Mouse (Mus musculus): ENCODE measurements around the gene Gpd2. TPM values are rescaled to one million over a fixed set of nuclear protein-coding genes. Genes with fewer than 3 reads are reported as not detected.

The Gpd2 gene
- polyA plus RNA-seq, 1 experiment: 31.9 TPM

GRCm38 (mm10) chr2:57408413-57408812, 171.0 kb downstream of the Gpd2 start:
- WGBS: 82% methylated on average over 4 of the region's 4 CpGs
- Histone ChIP-seq H3K36me3 (ENCODE audit: control insufficient read depth, insufficient read depth, low read length) (no peaks in the 10 kb centered on the region), H3K4me3 (ENCODE audit: low read depth, low read length) (no peak overlapping the region), H3K27ac (ENCODE audit: insufficient read depth, low read depth, low read length) (no peak overlapping the region), H3K27me3 (ENCODE audit: control insufficient read depth, insufficient read depth, low read length) (no peaks in the 10 kb centered on the region), H3K4me1 (ENCODE audit: control insufficient read depth, insufficient read depth, insufficient read length, low read length) (no peaks in the 10 kb centered on the region)
- TF ChIP-seq POLR2A (IDR thresholded peaks at IDR 0.05; ENCODE audit: low read depth, low read length): no peak
- TF ChIP-seq CTCF (IDR thresholded peaks at IDR 0.05; ENCODE audit: extremely low read depth, insufficient read length, insufficient replicate concordance, low read depth, low read length): no peak

DNA sequence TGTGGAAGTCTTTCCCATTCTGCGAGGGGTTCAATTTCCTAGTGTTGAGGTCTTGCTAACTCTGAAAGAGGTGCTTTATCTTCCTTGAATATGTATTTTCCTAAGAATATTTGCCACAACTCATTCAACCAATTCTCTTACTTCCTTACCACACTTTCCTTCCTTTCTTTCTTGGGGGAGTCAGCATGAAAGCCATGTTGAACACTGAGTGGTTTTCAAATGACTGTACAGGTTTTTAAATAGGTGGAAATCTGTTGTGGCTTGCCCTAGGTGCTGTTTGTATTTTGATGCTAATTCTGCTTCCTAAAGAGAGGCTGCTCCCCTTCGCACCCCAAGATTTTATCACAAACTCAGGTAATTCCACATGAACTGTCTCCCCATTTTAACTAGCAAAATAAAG, 174.1 kb downstream of the Gpd2 start:
- Histone ChIP-seq H3K36me3 (ENCODE audit: control insufficient read depth, insufficient read depth, low read length) (no peaks in the 10 kb centered on the region), H3K4me1 (ENCODE audit: control insufficient read depth, insufficient read depth, insufficient read length, low read length) (no peaks in the 10 kb centered on the region), H3K4me3 (ENCODE audit: low read depth, low read length) (no peak overlapping the region), H3K27me3 (ENCODE audit: control insufficient read depth, insufficient read depth, low read length) (no peaks in the 10 kb centered on the region), H3K27ac (ENCODE audit: insufficient read depth, low read depth, low read length) (no peak overlapping the region)
- 85% methylated on average over 2 of the region's 2 CpGs for WGBS
- TF ChIP-seq CTCF (IDR thresholded peaks at IDR 0.05; ENCODE audit: extremely low read depth, insufficient read length, insufficient replicate concordance, low read depth, low read length) (no peak), POLR2A (IDR thresholded peaks at IDR 0.05; ENCODE audit: low read depth, low read length) (no peak)

- H3K27ac ChIP-seq (ENCODE audit: insufficient read depth, low read depth, low read length): no peak overlapping the region
- no peak overlapping the region for H3K4me3 ChIP-seq (ENCODE audit: low read depth, low read length)
- H3K27me3 ChIP-seq (ENCODE audit: control insufficient read depth, insufficient read depth, low read length): no peaks in the 10 kb centered on the region
- no peaks in the 10 kb centered on the region for H3K4me1 ChIP-seq (ENCODE audit: control insufficient read depth, insufficient read depth, insufficient read length, low read length)
- WGBS: 81% methylated on average over 9 of the region's 9 CpGs
- no peaks in the 10 kb centered on the region for H3K36me3 ChIP-seq (ENCODE audit: control insufficient read depth, insufficient read depth, low read length)
- TF ChIP-seq CTCF (IDR thresholded peaks at IDR 0.05; ENCODE audit: extremely low read depth, insufficient read length, insufficient replicate concordance, low read depth, low read length): no peak
- TF ChIP-seq POLR2A (IDR thresholded peaks at IDR 0.05; ENCODE audit: low read depth, low read length): no peak
Measured at GRCm38 (mm10) chr2:57414550-57415160, 177.2 kb downstream of the Gpd2 start.

- Histone ChIP-seq H3K27me3 (ENCODE audit: control insufficient read depth, insufficient read depth, low read length) (no peaks in the 10 kb centered on the region), H3K36me3 (ENCODE audit: control insufficient read depth, insufficient read depth, low read length) (no peaks in the 10 kb centered on the region), H3K4me3 (ENCODE audit: low read depth, low read length) (no peak overlapping the region), H3K27ac (ENCODE audit: insufficient read depth, low read depth, low read length) (no peak overlapping the region), H3K4me1 (ENCODE audit: control insufficient read depth, insufficient read depth, insufficient read length, low read length) (no peaks in the 10 kb centered on the region)
- no peak for TF ChIP-seq POLR2A (IDR thresholded peaks at IDR 0.05; ENCODE audit: low read depth, low read length)
- no peak for TF ChIP-seq CTCF (IDR thresholded peaks at IDR 0.05; ENCODE audit: extremely low read depth, insufficient read length, insufficient replicate concordance, low read depth, low read length)
- 72% methylated on average over 1 of the region's 1 CpGs for WGBS
Measured at GRCm38 (mm10) chr2:57416711-57417110, 179.3 kb downstream of the Gpd2 start.

Other genes with a start within 250 kb of the Gpd2 start
- gene Nr4a2, start 113.6 kb upstream of the Gpd2 start, polyA plus RNA-seq (2012; rRNA removed): 2.0 and 2.3 TPM in 2 replicates

Data from small intestine, adult 2 months (tissue).